Mouse (Mus musculus) limb, embryonic 10.5 days (tissue): ENCODE measurements around the gene Pbx1. TPM values are rescaled to one million over a fixed set of nuclear protein-coding genes. Genes with fewer than 3 reads are reported as not detected.

Source experiments
- DNase-seq: peaks from one replicate; pipeline ENCODE4 v3.0.0-alpha.2; 2017; ENCODE audit warnings: low spot score
- H3K27ac ChIP-seq: fragments of 300-500 bp; sonication (generic); 2 replicates; pipeline ENCODE4 v1.5.1; 2016; ENCODE audit warnings: mild to moderate bottlenecking
- H3K27me3 ChIP-seq: fragments of 300-500 bp; sonication (generic); 2 replicates; pipeline ENCODE4 v1.6.1; 2016; ENCODE audit warnings: low read depth, mild to moderate bottlenecking; ENCODE audit not compliant: poor library complexity, severe bottlenecking
- H3K36me3 ChIP-seq: fragments of 300-500 bp; sonication (generic); 2 replicates; pipeline ENCODE4 v1.6.1; 2016; ENCODE audit warnings: mild to moderate bottlenecking, moderate library complexity
- H3K4me1 ChIP-seq: fragments of 300-500 bp; sonication (generic); 2 replicates; pipeline ENCODE4 v1.6.1; 2016
- H3K4me3 ChIP-seq: fragments of 300-500 bp; sonication (generic); 2 replicates; pipeline ENCODE4 v1.5.1; 2016; ENCODE audit warnings: mild to moderate bottlenecking, moderate library complexity
- H3K9me3 ChIP-seq: fragments of 300-500 bp; sonication (generic); replicated peaks from 2 replicates; pipeline ENCODE4 v1.6.1; 2016; ENCODE audit warnings: mild to moderate bottlenecking
- WGBS: fragments of 180-500 bp; shearing (Covaris S2); methylation state at CpG from one replicate; pipeline ENCODE4 v1.1.7; 2016; 5-methylcytosine and 5-hydroxymethylcytosine counted together
- polyA plus RNA-seq: library from polyadenylated mRNA; unstranded; fragments of >200 nt; fragmentation: Nextera tagmentation; extraction: Ambion mirVana; gene quantifications from 2 replicates; pipeline ENCODE4 v1.2.1, GENCODE M21; 2016

The Pbx1 gene
- polyA plus RNA-seq, 1 experiment from 2014 or later, result 55.9 TPM

DNA sequence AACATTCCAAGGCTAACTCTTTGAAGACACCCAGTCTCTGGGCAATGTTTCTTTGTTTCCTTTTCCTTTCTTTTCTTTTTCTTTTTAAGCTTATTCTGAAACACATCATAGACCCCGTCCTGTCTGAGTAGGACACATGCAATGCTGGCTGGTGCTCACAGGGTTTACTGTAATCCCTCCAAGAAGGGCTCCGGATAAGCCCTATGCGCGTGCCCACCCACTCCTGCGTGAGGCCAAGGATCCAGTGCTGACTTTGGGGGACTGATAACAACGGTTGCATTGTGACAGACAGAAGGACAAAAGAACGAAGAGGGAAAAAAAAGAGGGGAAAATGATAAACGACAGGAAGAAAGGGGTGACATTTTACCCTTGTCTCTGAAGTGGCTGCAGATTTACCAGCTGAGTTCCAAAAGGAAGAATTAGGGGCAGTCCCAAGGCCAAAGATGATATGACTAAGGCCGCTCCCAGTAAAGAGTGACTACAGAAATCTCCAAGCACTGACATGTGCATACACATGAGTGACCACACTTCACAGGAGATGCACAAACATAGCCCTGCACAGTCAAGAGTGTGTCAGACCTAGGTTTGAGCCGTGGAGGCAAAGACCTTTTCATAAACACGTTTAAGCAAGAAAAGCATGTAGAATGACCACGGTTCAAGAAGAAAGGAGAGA, 108.5 kb downstream of the Pbx1 start:
- Histone ChIP-seq H3K4me1 (peaks cover 61% of the 10 kb centered on the region), H3K27ac (0 out of 2 replicates have a peak overlapping the region, but pooled peaks have one; percentile 34)

DNA sequence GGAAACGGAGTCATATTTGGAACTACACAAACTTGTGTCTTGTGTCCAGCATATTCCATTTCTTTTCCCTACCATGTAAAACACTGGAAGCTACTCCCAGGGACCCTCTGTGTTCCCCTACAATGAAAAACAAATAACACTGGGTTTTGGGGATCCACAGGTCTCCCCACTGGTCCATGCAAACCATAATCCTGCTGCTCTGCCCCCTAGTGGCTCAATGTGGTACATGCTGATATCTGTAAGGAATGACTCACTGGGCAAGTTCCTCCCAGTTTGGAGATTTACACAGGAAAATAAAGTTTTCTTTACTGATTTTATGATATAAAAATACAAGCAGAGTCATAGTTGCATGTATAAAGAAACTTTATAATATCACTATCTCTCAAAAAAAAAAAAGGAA, 109.2 kb downstream of the Pbx1 start:
- H3K27me3 ChIP-seq, result no peaks in the 10 kb centered on the region
- 96% methylated on average over 1 of the region's 1 CpGs for WGBS
- no peak overlapping the region for H3K27ac ChIP-seq
- no peaks in the 10 kb centered on the region for H3K9me3 ChIP-seq
- H3K4me3 ChIP-seq, result no peak overlapping the region
- no peak for DNase-seq
- peaks cover 58% of the 10 kb centered on the region for H3K4me1 ChIP-seq
- peaks cover 10% of the 10 kb centered on the region; the same call in 1 of the 2 replicates for H3K36me3 ChIP-seq

More for the DNA sequence above, 108.5 kb downstream of the Pbx1 start:
- WGBS, result 88% methylated on average over 12 of the region's 12 CpGs
- H3K27me3 ChIP-seq, result no peaks in the 10 kb centered on the region
- no peak overlapping the region for H3K4me3 ChIP-seq
- no peak for DNase-seq
- peaks cover 17% of the 10 kb centered on the region; the same call in 1 of the 2 replicates for H3K36me3 ChIP-seq
- H3K9me3 ChIP-seq, result no peaks in the 10 kb centered on the region

DNA sequence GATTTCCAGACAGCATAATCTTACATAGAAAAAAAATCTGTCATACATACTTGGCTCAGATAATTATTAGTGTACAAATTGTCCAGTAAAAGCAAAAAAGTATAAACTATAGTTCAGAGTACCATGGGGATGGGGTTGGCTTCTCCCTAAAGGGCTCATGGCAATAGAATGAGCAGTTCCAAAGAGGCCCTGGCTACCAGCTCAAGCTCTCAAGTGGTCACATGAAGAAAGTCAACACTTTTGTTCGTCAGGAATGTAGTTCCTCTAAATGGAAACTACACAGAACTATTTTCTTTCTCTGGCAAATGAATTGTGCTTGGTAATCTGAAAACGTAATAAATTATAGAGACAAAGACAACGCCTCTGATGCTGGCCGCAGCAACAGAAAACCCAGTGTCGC, 112.4 kb downstream of the Pbx1 start:
- Histone ChIP-seq H3K4me3 (no peak overlapping the region), H3K27me3 (no peaks in the 10 kb centered on the region), H3K9me3 (no peaks in the 10 kb centered on the region), H3K27ac (no peak overlapping the region), H3K36me3 (peaks cover 16% of the 10 kb centered on the region), H3K4me1 (peaks cover 26% of the 10 kb centered on the region)
- DNase-seq, result no peak
- 89% methylated on average over 5 of the region's 5 CpGs for WGBS

DNA sequence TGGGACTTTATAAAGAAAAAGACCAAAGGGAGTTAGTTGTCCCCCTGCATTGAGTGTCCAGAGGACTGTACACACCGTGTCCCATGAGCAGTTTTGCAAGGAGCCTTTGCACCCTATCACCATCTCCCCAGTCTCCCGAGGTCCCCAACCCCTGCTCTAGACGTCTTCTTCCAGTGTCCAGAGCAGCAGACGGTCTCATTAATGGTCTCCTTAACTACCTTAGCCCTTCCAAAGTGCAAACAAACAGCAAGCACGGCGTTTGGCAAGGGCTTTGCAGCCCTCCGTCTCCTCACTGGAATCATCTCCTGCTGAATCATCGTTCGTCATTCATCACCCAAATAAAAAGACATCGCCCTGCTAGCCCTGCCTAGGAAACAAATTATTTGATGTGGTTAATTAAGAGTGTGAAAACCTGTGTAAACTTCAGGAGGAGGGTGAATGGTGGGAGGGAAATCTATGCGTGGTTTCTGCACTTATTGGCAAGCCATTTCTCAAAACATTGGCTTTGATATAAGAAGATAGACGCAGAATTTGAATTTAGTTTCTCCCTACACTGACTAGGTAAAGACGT, 113.1 kb downstream of the Pbx1 start:
- Histone ChIP-seq H3K4me3 (no peak overlapping the region), H3K4me1 (peaks cover 19% of the 10 kb centered on the region), H3K27ac (no peak overlapping the region), H3K9me3 (no peaks in the 10 kb centered on the region), H3K27me3 (no peaks in the 10 kb centered on the region), H3K36me3 (peaks cover 16% of the 10 kb centered on the region)
- DNase-seq, result no peak
- WGBS, result 64% methylated on average over 13 of the region's 13 CpGs

DNA sequence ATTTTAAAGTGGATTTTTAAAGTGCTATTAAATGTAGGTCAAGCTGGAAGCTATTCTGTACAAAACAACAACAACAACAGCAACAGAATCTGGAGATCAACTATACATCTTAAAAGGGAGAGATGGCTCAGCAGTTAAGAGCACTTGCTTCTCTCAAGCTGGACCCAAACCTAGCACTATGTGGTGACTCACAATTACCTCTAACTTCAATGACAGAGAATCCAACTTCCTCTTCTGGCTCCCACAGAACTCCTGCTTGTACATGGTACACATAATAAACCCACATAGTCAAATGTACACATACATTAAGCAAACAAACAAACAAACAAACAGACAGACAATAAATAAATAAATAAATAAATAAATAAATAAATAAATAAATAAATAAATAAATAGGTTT, 118.3 kb downstream of the Pbx1 start:
- DNase-seq, result no peak
- no peak overlapping the region for H3K4me3 ChIP-seq
- peaks cover 25% of the 10 kb centered on the region for H3K4me1 ChIP-seq
- no peak overlapping the region for H3K27ac ChIP-seq
- H3K36me3 ChIP-seq, result peaks cover 13% of the 10 kb centered on the region
- no peaks in the 10 kb centered on the region for H3K27me3 ChIP-seq
- H3K9me3 ChIP-seq, result no peaks in the 10 kb centered on the region

DNA sequence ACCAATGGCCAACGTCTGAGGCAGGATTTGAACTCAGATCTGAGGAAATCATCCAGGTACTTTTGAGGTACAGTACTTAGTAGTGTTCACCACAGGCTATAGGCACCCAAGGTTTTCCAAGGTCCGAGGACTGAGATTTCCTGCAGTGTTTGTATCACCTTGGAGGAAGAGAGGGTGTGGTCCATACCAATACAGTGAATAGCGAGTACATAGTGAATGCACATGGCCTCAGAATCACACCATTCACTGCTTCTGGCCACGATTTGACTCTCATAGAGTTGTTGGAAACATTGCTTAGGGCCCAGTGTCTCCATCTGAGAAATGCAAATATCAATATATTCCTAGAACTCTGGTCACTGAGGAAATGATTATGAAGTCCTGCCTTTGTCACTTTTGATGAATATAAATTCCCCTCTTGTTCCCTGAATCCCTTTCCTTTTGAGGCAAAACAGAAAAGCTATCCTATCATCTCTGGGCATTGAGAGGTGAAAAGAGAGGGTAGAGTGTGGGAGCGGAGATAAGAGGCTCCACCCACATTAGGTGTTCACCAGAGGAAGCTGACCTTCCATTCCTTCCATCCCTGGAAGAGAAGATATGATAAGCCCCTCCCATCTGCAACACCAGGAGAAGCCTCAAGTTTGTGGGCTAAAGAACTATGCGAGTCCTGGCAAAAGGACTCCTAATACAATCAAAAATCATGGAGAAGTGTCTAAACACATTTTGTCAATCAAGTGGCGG, 119.2 kb downstream of the Pbx1 start:
- peaks cover 13% of the 10 kb centered on the region for H3K36me3 ChIP-seq
- peaks cover 27% of the 10 kb centered on the region for H3K4me1 ChIP-seq
- WGBS, result 89% methylated on average over 7 of the region's 7 CpGs
- H3K4me3 ChIP-seq, result no peak overlapping the region
- no peaks in the 10 kb centered on the region for H3K9me3 ChIP-seq
- no peak for DNase-seq
- no peak overlapping the region for H3K27ac ChIP-seq
- H3K27me3 ChIP-seq, result no peaks in the 10 kb centered on the region

DNA sequence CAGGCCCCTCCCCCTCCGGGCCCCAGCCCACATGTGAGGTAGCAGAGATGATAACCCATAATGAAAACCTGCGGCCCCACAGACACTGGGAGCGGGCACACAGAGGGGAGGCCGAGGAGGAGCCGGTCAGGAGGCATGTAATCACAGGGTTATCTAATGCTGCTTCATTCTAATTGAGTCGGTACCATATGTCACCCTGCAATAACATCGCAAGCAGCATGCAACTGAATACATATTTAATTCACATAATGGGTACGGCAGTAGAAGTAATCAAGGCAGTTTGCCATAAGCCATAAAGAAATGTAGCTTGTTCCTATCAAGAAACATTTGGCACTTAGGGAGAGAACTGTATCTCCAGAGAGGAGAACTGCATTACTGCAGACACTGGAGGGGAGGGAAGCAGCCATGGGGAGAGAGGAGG, 123.0 kb downstream of the Pbx1 start:
- H3K9me3 ChIP-seq, result no peaks in the 10 kb centered on the region
- H3K4me3 ChIP-seq, result no peak overlapping the region
- peaks cover 17% of the 10 kb centered on the region for H3K36me3 ChIP-seq
- H3K27me3 ChIP-seq, result no peaks in the 10 kb centered on the region
- no peak for DNase-seq
- WGBS, result 87% methylated on average over 8 of the region's 8 CpGs
- H3K27ac ChIP-seq, result no peak overlapping the region
- peaks cover 30% of the 10 kb centered on the region for H3K4me1 ChIP-seq

DNA sequence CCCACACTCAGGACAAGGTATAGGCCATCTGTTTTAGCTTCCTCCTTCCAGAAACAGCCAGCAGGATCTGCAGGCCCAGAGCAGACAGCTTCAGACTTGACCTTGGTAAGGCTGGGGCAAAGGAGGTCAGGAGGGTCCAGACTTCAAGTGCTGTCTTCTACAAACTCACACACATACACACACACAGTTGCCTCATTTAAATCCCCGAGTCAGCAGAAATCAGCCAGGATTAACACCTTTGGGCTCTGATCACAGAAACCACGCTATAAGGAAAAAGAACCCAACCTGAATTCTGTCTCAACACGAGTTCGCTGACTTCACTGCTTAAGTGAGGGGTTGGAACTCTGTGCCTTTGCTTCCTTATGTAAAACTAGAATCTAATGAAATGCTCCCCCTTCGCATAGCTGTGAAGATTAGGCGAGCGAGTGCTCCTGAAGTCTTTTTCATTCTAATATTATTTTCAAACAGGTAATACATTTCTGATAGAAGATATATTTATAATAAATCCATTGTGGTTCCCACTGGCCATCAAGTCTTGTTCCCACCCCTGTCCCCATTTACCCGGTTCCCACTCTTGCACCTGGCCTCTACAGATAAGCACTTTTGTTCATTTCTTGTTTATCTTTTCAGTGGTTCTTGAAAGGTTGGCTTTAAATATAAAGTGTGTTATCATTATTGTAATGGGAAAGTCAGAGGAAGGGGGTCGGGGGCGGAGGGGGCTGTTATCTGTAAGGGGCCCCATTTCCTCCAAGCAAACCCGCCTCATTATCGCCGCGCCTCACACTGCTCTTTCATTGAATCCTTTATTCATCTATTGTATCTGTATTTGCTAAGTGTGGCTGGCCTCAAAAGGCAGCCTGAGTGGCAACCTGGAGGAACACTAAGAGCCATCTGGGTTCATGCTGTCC, 124.5 kb downstream of the Pbx1 start:
- no peaks in the 10 kb centered on the region for H3K9me3 ChIP-seq
- H3K36me3 ChIP-seq, result peaks cover 17% of the 10 kb centered on the region
- WGBS, result 88% methylated on average over 14 of the region's 14 CpGs
- DNase-seq, result no peak
- H3K4me3 ChIP-seq, result no peak overlapping the region
- no peak overlapping the region for H3K27ac ChIP-seq
- H3K27me3 ChIP-seq, result no peaks in the 10 kb centered on the region
- H3K4me1 ChIP-seq, result peaks cover 33% of the 10 kb centered on the region

DNA sequence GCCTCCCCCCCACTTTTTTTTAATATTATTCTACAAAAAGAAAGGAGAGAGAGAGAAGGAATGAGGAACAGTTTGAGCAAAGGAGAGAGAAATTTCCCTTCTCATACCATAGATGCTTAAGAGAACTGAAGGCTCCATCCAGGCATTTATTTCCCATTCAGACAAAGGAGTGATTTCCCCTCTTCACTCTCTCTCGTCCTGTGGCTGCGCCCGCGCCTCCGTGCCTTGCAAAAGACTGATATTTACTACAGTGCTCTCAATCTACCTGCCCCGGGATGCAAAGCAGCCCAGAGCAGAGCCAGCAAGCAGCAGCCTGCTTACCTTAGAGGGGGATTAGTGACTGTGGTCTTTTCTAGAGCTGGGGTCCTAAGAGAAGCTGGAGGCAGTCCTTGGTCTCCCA, 131.6 kb downstream of the Pbx1 start:
- Histone ChIP-seq H3K27ac (peak overlapping the region; percentile 37; the same call in 1 of the 2 replicates), H3K9me3 (no peaks in the 10 kb centered on the region), H3K27me3 (no peaks in the 10 kb centered on the region), H3K4me1 (peaks cover 46% of the 10 kb centered on the region), H3K36me3 (peaks cover 9% of the 10 kb centered on the region), H3K4me3 (no peak overlapping the region)
- WGBS, result 75% methylated on average over 6 of the region's 6 CpGs
- no peak for DNase-seq

DNA sequence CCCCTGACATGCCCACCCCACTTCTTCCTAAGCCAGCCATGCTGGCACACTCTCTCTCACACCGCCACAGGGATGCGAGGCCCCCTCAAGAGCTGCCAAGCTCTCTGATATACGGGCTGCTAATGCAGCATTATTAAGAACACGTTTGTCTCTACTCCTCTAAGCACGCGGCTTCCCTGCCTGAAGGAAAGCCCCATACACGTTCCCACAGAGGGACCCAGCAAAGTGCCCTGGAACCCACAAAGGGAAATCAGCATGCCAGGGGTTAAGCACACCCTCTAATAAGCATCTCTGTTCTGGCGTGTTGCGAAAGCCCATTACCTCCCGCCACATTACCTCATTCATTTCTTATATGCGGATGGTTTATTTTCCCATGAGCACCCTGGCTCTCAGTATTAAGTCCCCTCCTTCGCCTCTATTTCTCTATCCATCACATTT, 132.1 kb downstream of the Pbx1 start:
- no peaks in the 10 kb centered on the region for H3K27me3 ChIP-seq
- WGBS, result 42% methylated on average over 12 of the region's 12 CpGs
- H3K4me3 ChIP-seq, result no peak overlapping the region
- H3K36me3 ChIP-seq, result peaks cover 9% of the 10 kb centered on the region
- no peaks in the 10 kb centered on the region for H3K9me3 ChIP-seq
- peak; percentile 44 for DNase-seq
- peak overlapping the region; percentile 44 for H3K27ac ChIP-seq
- peaks cover 46% of the 10 kb centered on the region for H3K4me1 ChIP-seq

DNA sequence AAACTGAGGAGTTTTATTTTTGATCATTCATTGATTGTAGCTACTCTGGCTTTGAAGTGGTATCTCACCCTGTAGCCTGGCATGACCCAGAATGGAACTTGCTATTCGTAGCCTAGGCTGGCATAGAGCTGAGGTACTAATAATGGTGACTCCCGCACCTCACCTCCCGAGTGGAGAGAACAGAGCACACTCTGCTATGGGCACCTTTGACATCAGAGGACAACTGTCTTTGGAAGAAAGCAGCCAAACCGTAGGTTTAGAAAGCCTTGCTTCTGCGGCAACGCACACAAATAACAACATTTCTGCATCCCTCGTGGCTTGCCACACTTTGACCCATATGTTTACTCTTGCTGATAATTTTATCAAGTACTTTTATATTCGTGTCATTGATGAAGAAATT, 132.9 kb downstream of the Pbx1 start:
- WGBS, result 94% methylated on average over 8 of the region's 8 CpGs
- H3K27me3 ChIP-seq, result no peaks in the 10 kb centered on the region
- H3K36me3 ChIP-seq, result peaks cover 9% of the 10 kb centered on the region

DNA sequence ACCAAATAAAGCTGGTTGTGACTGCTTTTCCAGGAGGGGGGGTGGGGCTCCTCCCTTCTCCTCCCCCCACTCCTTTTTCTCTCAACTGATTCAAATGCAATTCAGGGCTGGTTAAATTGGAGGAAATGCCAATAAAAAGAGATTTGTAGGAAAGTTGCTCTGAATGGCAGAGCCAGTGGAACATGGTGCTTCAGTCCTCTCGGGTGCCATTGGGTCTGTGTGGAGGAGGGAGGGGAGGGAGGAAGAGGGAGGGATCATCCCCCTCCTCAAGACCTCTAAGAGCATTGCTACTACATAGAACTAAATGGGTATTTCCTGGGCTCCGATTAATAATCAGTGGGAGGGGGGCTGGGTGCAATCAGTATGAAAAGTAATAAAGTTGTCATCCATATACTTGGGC, 135.8 kb downstream of the Pbx1 start:
- H3K27ac ChIP-seq, result no peak overlapping the region
- H3K4me1 ChIP-seq, result peaks cover 40% of the 10 kb centered on the region
- H3K36me3 ChIP-seq, result peaks cover 12% of the 10 kb centered on the region
- H3K4me3 ChIP-seq, result no peak overlapping the region
- H3K9me3 ChIP-seq, result no peaks in the 10 kb centered on the region
- no peaks in the 10 kb centered on the region for H3K27me3 ChIP-seq
- DNase-seq, result no peak
- 48% methylated on average over 2 of the region's 2 CpGs for WGBS

More for the DNA sequence above, 132.9 kb downstream of the Pbx1 start:
- Histone ChIP-seq H3K4me3 (no peak overlapping the region), H3K27ac (no peak overlapping the region), H3K4me1 (peaks cover 46% of the 10 kb centered on the region), H3K9me3 (no peaks in the 10 kb centered on the region)
- no peak for DNase-seq
